Mouse (Mus musculus): Measurements from ENCODE around the gene Tomm20.

DNA sequence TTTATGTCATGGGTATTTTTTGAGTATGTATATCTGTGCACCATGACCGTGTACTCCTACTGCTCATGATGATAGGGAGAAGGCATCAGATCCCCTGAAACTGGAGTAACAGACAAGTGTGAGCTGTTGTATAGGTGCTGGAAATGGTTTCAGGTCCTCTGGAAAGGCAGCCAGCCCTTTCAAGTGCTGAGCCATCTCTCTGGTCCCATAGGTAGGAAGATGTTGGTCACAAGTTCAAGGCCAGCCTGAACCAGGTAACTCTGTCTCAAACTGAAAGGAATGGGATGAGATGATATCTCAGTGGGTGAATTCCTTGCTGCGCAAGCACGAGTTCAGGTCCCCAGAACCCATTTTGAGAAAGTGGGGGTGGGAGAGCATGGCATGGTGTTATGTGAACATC lies 24.2 kb downstream of the Tomm20 start:
- no peak for TF ChIP-seq CTCF (IDR thresholded peaks at IDR 0.05; ENCODE audit: low read depth)
- no peak for TF ChIP-seq EP300 (optimal IDR thresholded peaks at IDR 0.05)
